14 mouse cellular contexts compared by ENCODE assay signal in the genomic region with DNA sequence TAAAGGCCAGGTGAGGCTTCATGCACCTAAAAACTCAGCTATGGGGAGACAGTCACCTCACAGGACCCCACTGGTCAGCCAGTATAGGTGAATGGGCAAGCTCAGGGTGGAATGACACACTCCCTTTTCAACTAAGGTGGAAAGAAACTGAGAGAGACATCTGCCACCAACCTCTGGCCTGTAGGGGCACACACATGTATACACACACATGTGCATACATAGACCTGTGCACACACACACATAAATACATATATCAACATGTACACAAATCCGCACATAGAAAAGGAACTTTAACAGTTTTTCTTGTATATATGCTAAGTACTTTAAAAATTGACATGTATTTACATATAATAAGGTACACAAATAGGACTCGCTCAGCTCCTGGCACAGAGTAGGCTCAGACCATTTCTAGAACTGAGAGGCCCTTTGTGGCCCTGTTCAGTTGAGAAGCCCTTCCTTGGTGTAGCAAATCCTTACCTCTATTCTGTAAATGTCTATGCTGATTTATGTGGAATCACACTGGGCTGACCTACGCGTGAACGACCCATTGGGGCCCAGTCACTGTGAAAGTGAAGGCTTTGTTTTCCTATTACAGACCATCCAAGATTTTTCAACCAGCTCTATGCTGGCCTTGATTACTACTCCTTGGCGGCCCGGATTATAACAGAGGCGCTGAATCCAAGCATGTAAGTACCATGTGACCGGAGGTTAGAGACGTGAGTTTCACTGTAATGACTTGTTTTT. TPM values are rescaled to one million over a fixed set of nuclear protein-coding genes. Genes with fewer than 3 reads are reported as not detected.
A peak's percentile ranks its signal among the peaks of the same experiment; 100 is the strongest.
DNase-seq lines count a peak whose midpoint lies in the region; ATAC-seq lines count a peak whose summit lies in the region.
"Had no signal": no experiment of that assay in that cellular context is flagged by ENCODE, and none has a peak within 500 bp of the region (broad histone marks: within the 10 kb centered on the region; RNA-seq: fewer than 3 reads in every experiment).

No protein-coding gene starts in this region.

- WGBS in forebrain, embryonic 15.5 days: 56% methylated on average over 10 of the region's 10 CpGs
- WGBS in hindbrain, embryonic 14.5 days: 57% methylated on average over 10 of the region's 10 CpGs
- 28% methylated on average over 10 of the region's 10 CpGs for WGBS in neural tube, embryonic 13.5 days

- no peak overlapping the region for H3K4me2 ChIP-seq in forebrain, embryonic 15.5 days (replicated peaks)
- H3K4me2 ChIP-seq in hindbrain, embryonic 14.5 days (replicated peaks): no peak overlapping the region
- H3K4me2 ChIP-seq in neural tube, embryonic 13.5 days: no peak overlapping the region
- H3K4me2 ChIP-seq: heart, embryonic 13.5 days had no signal

- no peaks in the 10 kb centered on the region for H3K27me3 ChIP-seq in megakaryocyte, embryonic 14.5 days (replicated peaks)
- no peaks in the 10 kb centered on the region for H3K27me3 ChIP-seq in forebrain, embryonic 15.5 days
- no peaks in the 10 kb centered on the region for H3K27me3 ChIP-seq in hindbrain, embryonic 14.5 days (ENCODE audit: control insufficient read depth, insufficient read depth, low read length)
- no peaks in the 10 kb centered on the region for H3K27me3 ChIP-seq in neural tube, embryonic 13.5 days
- H3K27me3 ChIP-seq: heart, embryonic 13.5 days had no signal

- H3K36me3 ChIP-seq in megakaryocyte, embryonic 14.5 days (replicated peaks; ENCODE audit: low read length): no peaks in the 10 kb centered on the region
- H3K36me3 ChIP-seq in forebrain, embryonic 15.5 days: no peaks in the 10 kb centered on the region
- no peaks in the 10 kb centered on the region for H3K36me3 ChIP-seq in hindbrain, embryonic 14.5 days (replicated peaks; ENCODE audit: control insufficient read depth, insufficient read depth)
- H3K36me3 ChIP-seq in neural tube, embryonic 13.5 days: no peaks in the 10 kb centered on the region
- H3K36me3 ChIP-seq: heart, embryonic 13.5 days had no signal

- no peak for ATAC-seq in megakaryocyte, adult 5-6 weeks (ENCODE audit: poor library complexity, severe bottlenecking)
- no peak for ATAC-seq in forebrain, embryonic 15.5 days (replicated peaks)
- peak; percentile 27; the same call in 1 of the 2 replicates for ATAC-seq in hindbrain, embryonic 14.5 days (ENCODE audit: low FRiP score)
- ATAC-seq in neural tube, embryonic 13.5 days (ENCODE audit: low read depth): peak; percentile 79

- peak overlapping the region; percentile 84 for H3K4me3 ChIP-seq in megakaryocyte, embryonic 14.5 days (replicated peaks)
- H3K4me3 ChIP-seq in forebrain, embryonic 15.5 days: no peak overlapping the region
- H3K4me3 ChIP-seq in hindbrain, embryonic 14.5 days (replicated peaks; ENCODE audit: low read length): no peak overlapping the region
- no peak overlapping the region for H3K4me3 ChIP-seq in neural tube, embryonic 13.5 days
- H3K4me3 ChIP-seq: heart, embryonic 13.5 days had no signal

- H3K9me3 ChIP-seq in megakaryocyte, embryonic 14.5 days: no peaks in the 10 kb centered on the region
- H3K9me3 ChIP-seq in forebrain, embryonic 15.5 days: no peaks in the 10 kb centered on the region
- no peaks in the 10 kb centered on the region for H3K9me3 ChIP-seq in hindbrain, embryonic 14.5 days (ENCODE audit: control insufficient read depth, low read length)
- no peaks in the 10 kb centered on the region for H3K9me3 ChIP-seq in neural tube, embryonic 13.5 days
- H3K9me3 ChIP-seq: heart, embryonic 13.5 days had no signal

- H3K9ac ChIP-seq in forebrain, embryonic 15.5 days (replicated peaks): no peak overlapping the region
- H3K9ac ChIP-seq in hindbrain, embryonic 14.5 days: no peak overlapping the region
- H3K9ac ChIP-seq in neural tube, embryonic 13.5 days: no peak overlapping the region
- H3K9ac ChIP-seq: heart, embryonic 13.5 days; liver, embryonic 14.5 days had no signal

- peaks cover 13% of the 10 kb centered on the region for H3K4me1 ChIP-seq in megakaryocyte, embryonic 14.5 days
- H3K4me1 ChIP-seq in forebrain, embryonic 15.5 days: peaks cover 23% of the 10 kb centered on the region
- H3K4me1 ChIP-seq in hindbrain, embryonic 14.5 days (replicated peaks; ENCODE audit: control insufficient read depth, insufficient read depth, low read length): peaks cover 9% of the 10 kb centered on the region; the same call in 1 of the 2 replicates
- H3K4me1 ChIP-seq in neural tube, embryonic 13.5 days (replicated peaks): peaks cover 25% of the 10 kb centered on the region

- no peak for DNase-seq in hindbrain, embryonic 14.5 days (ENCODE audit: low spot score)
- no peak for DNase-seq in urinary bladder, postnatal 25 days (ENCODE audit: low spot score)
- DNase-seq in lung, postnatal 4 days: no peak
- DNase-seq: cerebellum, adult 11-12 months; heart, postnatal 4 days; kidney, adult 8-10 months; lung, postnatal 10 days had no signal

- peak overlapping the region; percentile 75 for H3K27ac ChIP-seq in forebrain, embryonic 15.5 days (replicated peaks)
- no peak overlapping the region for H3K27ac ChIP-seq in hindbrain, embryonic 14.5 days
- H3K27ac ChIP-seq in neural tube, embryonic 13.5 days (replicated peaks): peak overlapping the region; percentile 54
- H3K27ac ChIP-seq: heart, embryonic 13.5 days; liver, embryonic 14.5 days had no signal

RNA-seq across cellular contexts. Expression of a gene that starts 34.5 kb away (rescaled TPM):
- polyA plus RNA-seq in megakaryocyte, embryonic 14.5 days (2012; ENCODE audit: insufficient read depth, low replicate concordance): not detected in 2 replicates
- total RNA-seq in megakaryocyte, adult 5-6 weeks (2015): not detected in 2 replicates
- 0.24 TPM in 1 of 2 replicates, not detected in the other for total RNA-seq in megakaryocyte, adult 5-6 weeks (2017)
- polyA plus RNA-seq in forebrain, embryonic 15.5 days (2015; fragmentation: Nextera tagmentation; extraction: Ambion mirVana): 0.25 and 0.28 TPM in 2 replicates
- polyA plus RNA-seq in hindbrain, embryonic 14.5 days (2014; fragmentation: Nextera tagmentation; extraction: Ambion mirVana): 0.16 and 0.23 TPM in 2 replicates
- polyA plus RNA-seq in neural tube, embryonic 13.5 days (2015; fragmentation: Nextera tagmentation; extraction: Ambion mirVana): 0.30 and 0.53 TPM in 2 replicates
- total RNA-seq: ES-E14 had no signal

Comparison
In these comparisons a context has a peak if more than half of its experiments do, and no peak if none do; other contexts are left out.
1. ATAC-seq: peak in hindbrain, embryonic 14.5 days (single experiment) and neural tube, embryonic 13.5 days (single experiment); none in megakaryocyte, adult 5-6 weeks (single experiment) and forebrain, embryonic 15.5 days (single experiment).